Mouse (Mus musculus): Measurements from ENCODE around the gene Osbpl10. TPM values are rescaled to one million over a fixed set of nuclear protein-coding genes. Genes with fewer than 3 reads are reported as not detected.
A peak's percentile ranks its signal among the peaks of the same experiment; 100 is the strongest.

Osbpl10 gene
- polyA plus RNA-seq, 1 experiment from 2014 or later: 0.99 TPM

GRCm38 (mm10) chr9:115064834-115065233, 86.5 kb downstream of the Osbpl10 start:
- DNase-seq (ENCODE audit: extremely low spot score, low spot score): no peak
- Histone ChIP-seq H3K9me3 (peaks cover 4% of the 10 kb centered on the region; the same call in 1 of the 2 replicates), H3K27ac (no peak overlapping the region), H3K27me3 (ENCODE audit: poor library complexity, severe bottlenecking) (no peaks in the 10 kb centered on the region), H3K36me3 (replicated peaks) (no peaks in the 10 kb centered on the region), H3K4me3 (no peak overlapping the region), H3K4me1 (peaks cover 7% of the 10 kb centered on the region)
- WGBS: 77% methylated on average over 1 of the region's 1 CpGs

- no peak for DNase-seq (ENCODE audit: extremely low spot score, low spot score)
- Histone ChIP-seq H3K4me3 (no peak overlapping the region), H3K27me3 (ENCODE audit: poor library complexity, severe bottlenecking) (no peaks in the 10 kb centered on the region), H3K9me3 (peaks cover 4% of the 10 kb centered on the region; the same call in 1 of the 2 replicates), H3K36me3 (replicated peaks) (no peaks in the 10 kb centered on the region), H3K4me1 (no peaks in the 10 kb centered on the region), H3K27ac (no peak overlapping the region)
- 83% methylated on average over 7 of the region's 9 CpGs for WGBS
These were observed 88.7 kb downstream of the Osbpl10 start for GRCm38 (mm10) chr9:115067071-115067470.

GRCm38 (mm10) chr9:115075191-115075590, 96.8 kb downstream of the Osbpl10 start:
- H3K9me3 ChIP-seq: peaks cover 10% of the 10 kb centered on the region
- no peak overlapping the region for H3K4me3 ChIP-seq
- 92% methylated on average over 4 of the region's 4 CpGs for WGBS

GRCm38 (mm10) chr9:115088295-115088993, 110.1 kb downstream of the Osbpl10 start:
- Histone ChIP-seq H3K4me1 (peaks cover 8% of the 10 kb centered on the region), H3K27me3 (ENCODE audit: poor library complexity, severe bottlenecking) (no peaks in the 10 kb centered on the region), H3K36me3 (replicated peaks) (no peaks in the 10 kb centered on the region; the same call in 1 of the 2 replicates), H3K27ac (peak overlapping the region; percentile 63; the same call in 1 of the 2 replicates), H3K4me3 (no peak overlapping the region), H3K9me3 (peaks cover 12% of the 10 kb centered on the region; the same call in 1 of the 2 replicates)
- WGBS: 62% methylated on average over 17 of the region's 17 CpGs
- peak; percentile 68 for DNase-seq (ENCODE audit: extremely low spot score, low spot score)

More at GRCm38 (mm10) chr9:115075191-115075590, 96.8 kb downstream of the Osbpl10 start:
- Histone ChIP-seq H3K27me3 (ENCODE audit: poor library complexity, severe bottlenecking) (no peaks in the 10 kb centered on the region), H3K4me1 (no peaks in the 10 kb centered on the region), H3K36me3 (replicated peaks) (no peaks in the 10 kb centered on the region), H3K27ac (no peak overlapping the region)
- DNase-seq (ENCODE audit: extremely low spot score, low spot score): no peak

GRCm38 (mm10) chr9:115089644-115090043, 111.3 kb downstream of the Osbpl10 start:
- WGBS: 74% methylated on average over 5 of the region's 5 CpGs
- no peak for DNase-seq (ENCODE audit: extremely low spot score, low spot score)

GRCm38 (mm10) chr9:115096481-115096880, 118.1 kb downstream of the Osbpl10 start:
- 92% methylated on average over 10 of the region's 10 CpGs for WGBS
- Histone ChIP-seq H3K4me1 (no peaks in the 10 kb centered on the region), H3K9me3 (peaks cover 5% of the 10 kb centered on the region; the same call in 1 of the 2 replicates), H3K36me3 (replicated peaks) (no peaks in the 10 kb centered on the region), H3K4me3 (no peak overlapping the region), H3K27ac (no peak overlapping the region), H3K27me3 (ENCODE audit: poor library complexity, severe bottlenecking) (no peaks in the 10 kb centered on the region)
- DNase-seq (ENCODE audit: extremely low spot score, low spot score): no peak

More at GRCm38 (mm10) chr9:115089644-115090043, 111.3 kb downstream of the Osbpl10 start:
- H3K4me1 ChIP-seq: peaks cover 8% of the 10 kb centered on the region
- H3K27me3 ChIP-seq (ENCODE audit: poor library complexity, severe bottlenecking): no peaks in the 10 kb centered on the region
- H3K36me3 ChIP-seq (replicated peaks): no peaks in the 10 kb centered on the region; the same call in 1 of the 2 replicates
- H3K9me3 ChIP-seq: peaks cover 12% of the 10 kb centered on the region; the same call in 1 of the 2 replicates
- no peak overlapping the region for H3K4me3 ChIP-seq
- H3K27ac ChIP-seq: no peak overlapping the region

- Histone ChIP-seq H3K4me3 (no peak overlapping the region), H3K9me3 (peaks cover 5% of the 10 kb centered on the region; the same call in 1 of the 2 replicates), H3K27me3 (ENCODE audit: poor library complexity, severe bottlenecking) (no peaks in the 10 kb centered on the region), H3K27ac (no peak overlapping the region), H3K36me3 (replicated peaks) (no peaks in the 10 kb centered on the region), H3K4me1 (no peaks in the 10 kb centered on the region)
- DNase-seq (ENCODE audit: extremely low spot score, low spot score): no peak
- WGBS: 84% methylated on average over 4 of the region's 4 CpGs
These were observed 119.0 kb downstream of the Osbpl10 start for GRCm38 (mm10) chr9:115097340-115097739.

GRCm38 (mm10) chr9:115100181-115100915, 122.0 kb downstream of the Osbpl10 start:
- Histone ChIP-seq H3K27ac (no peak overlapping the region), H3K4me1 (no peaks in the 10 kb centered on the region), H3K4me3 (no peak overlapping the region), H3K27me3 (ENCODE audit: poor library complexity, severe bottlenecking) (no peaks in the 10 kb centered on the region), H3K9me3 (no peaks in the 10 kb centered on the region), H3K36me3 (replicated peaks) (no peaks in the 10 kb centered on the region)
- DNase-seq (ENCODE audit: extremely low spot score, low spot score): no peak
- WGBS: 87% methylated on average over 15 of the region's 15 CpGs

- DNase-seq (ENCODE audit: extremely low spot score, low spot score): no peak
- WGBS: 87% methylated on average over 7 of the region's 7 CpGs
- H3K36me3 ChIP-seq (replicated peaks): no peaks in the 10 kb centered on the region
- no peaks in the 10 kb centered on the region for H3K27me3 ChIP-seq (ENCODE audit: poor library complexity, severe bottlenecking)
- no peak overlapping the region for H3K4me3 ChIP-seq
- no peaks in the 10 kb centered on the region for H3K4me1 ChIP-seq
- H3K9me3 ChIP-seq: no peaks in the 10 kb centered on the region; the same call in 1 of the 2 replicates
- no peak overlapping the region for H3K27ac ChIP-seq
These were observed 129.1 kb downstream of the Osbpl10 start for GRCm38 (mm10) chr9:115107430-115107829.

- Histone ChIP-seq H3K27me3 (ENCODE audit: poor library complexity, severe bottlenecking) (no peaks in the 10 kb centered on the region), H3K27ac (no peak overlapping the region), H3K4me1 (no peaks in the 10 kb centered on the region), H3K9me3 (no peaks in the 10 kb centered on the region; the same call in 1 of the 2 replicates), H3K4me3 (no peak overlapping the region), H3K36me3 (replicated peaks) (no peaks in the 10 kb centered on the region)
- no peak for DNase-seq (ENCODE audit: extremely low spot score, low spot score)
- 68% methylated on average over 3 of the region's 3 CpGs for WGBS
These were observed 132.3 kb downstream of the Osbpl10 start for GRCm38 (mm10) chr9:115110655-115111054.

- DNase-seq (ENCODE audit: extremely low spot score, low spot score): no peak
- 91% methylated on average over 10 of the region's 10 CpGs for WGBS
- H3K27ac ChIP-seq: no peak overlapping the region
These were observed 138.9 kb downstream of the Osbpl10 start for GRCm38 (mm10) chr9:115117314-115117713.

GRCm38 (mm10) chr9:115120276-115120675, 141.9 kb downstream of the Osbpl10 start:
- Histone ChIP-seq H3K36me3 (replicated peaks) (no peaks in the 10 kb centered on the region), H3K27ac (0 out of 2 replicates have a peak overlapping the region, but pooled peaks have one; percentile 20), H3K4me3 (no peak overlapping the region), H3K4me1 (peaks cover 6% of the 10 kb centered on the region), H3K9me3 (no peaks in the 10 kb centered on the region), H3K27me3 (ENCODE audit: poor library complexity, severe bottlenecking) (no peaks in the 10 kb centered on the region)
- DNase-seq (ENCODE audit: extremely low spot score, low spot score): no peak
- whole genome bisulfite sequencing: 85% methylated on average over 5 of the region's 5 CpGs

More at GRCm38 (mm10) chr9:115117314-115117713, 138.9 kb downstream of the Osbpl10 start:
- Histone ChIP-seq H3K9me3 (no peaks in the 10 kb centered on the region), H3K27me3 (ENCODE audit: poor library complexity, severe bottlenecking) (no peaks in the 10 kb centered on the region), H3K4me3 (no peak overlapping the region), H3K36me3 (replicated peaks) (no peaks in the 10 kb centered on the region), H3K4me1 (peaks cover 6% of the 10 kb centered on the region)

Measured in forebrain, embryonic 10.5 days (tissue).